Mouse (Mus musculus): ENCODE measurements around the gene Dpagt1. TPM values are rescaled to one million over a fixed set of nuclear protein-coding genes. Genes with fewer than 3 reads are reported as not detected.
"Not testable (repeated sequence)": the region's sequence is repeated elsewhere in the genome, so short reads cannot be mapped to it uniquely, and the experiment has no call there.

Gene Dpagt1
- polyA plus RNA-seq, 1 experiment, result 24.0 TPM

GRCm38 (mm10) chr9:44288959-44289291 is 36.9 kb upstream of the Dpagt1 start:
- peaks cover 15% of the 10 kb centered on the region for H3K4me1 ChIP-seq (ENCODE audit: control insufficient read depth, insufficient read depth, insufficient read length)
- no peak overlapping the region for H3K4me3 ChIP-seq (ENCODE audit: extremely low read depth, insufficient read depth, insufficient read length)
- peaks cover 7% of the 10 kb centered on the region for H3K36me3 ChIP-seq (ENCODE audit: control insufficient read depth, insufficient read depth, low read length)
- H3K27me3 ChIP-seq (ENCODE audit: control insufficient read depth, insufficient read depth, low read length), result peaks cover 23% of the 10 kb centered on the region
- no peak for DNase-seq (ENCODE audit: low read depth in 1 of 2, low spot score in 2 of 2)
- H3K27ac ChIP-seq (ENCODE audit: insufficient read depth, low read length), result 0 out of 2 replicates have a peak overlapping the region, but pooled peaks have one; percentile 47
- 51% methylated on average over 11 of the region's 11 CpGs for WGBS
- TF ChIP-seq POLR2A (IDR thresholded peaks at IDR 0.05; ENCODE audit: low read depth, low read length), result no peak
- no peak for TF ChIP-seq CTCF (IDR thresholded peaks at IDR 0.05; ENCODE audit: extremely low read depth, insufficient read depth, insufficient read length, insufficient replicate concordance)

- DNase-seq (ENCODE audit: low read depth in 1 of 2, low spot score in 2 of 2), result peak; percentile 36 to 60
These were observed 33.3 kb upstream of the Dpagt1 start for GRCm38 (mm10) chr9:44292490-44292889.

DNA sequence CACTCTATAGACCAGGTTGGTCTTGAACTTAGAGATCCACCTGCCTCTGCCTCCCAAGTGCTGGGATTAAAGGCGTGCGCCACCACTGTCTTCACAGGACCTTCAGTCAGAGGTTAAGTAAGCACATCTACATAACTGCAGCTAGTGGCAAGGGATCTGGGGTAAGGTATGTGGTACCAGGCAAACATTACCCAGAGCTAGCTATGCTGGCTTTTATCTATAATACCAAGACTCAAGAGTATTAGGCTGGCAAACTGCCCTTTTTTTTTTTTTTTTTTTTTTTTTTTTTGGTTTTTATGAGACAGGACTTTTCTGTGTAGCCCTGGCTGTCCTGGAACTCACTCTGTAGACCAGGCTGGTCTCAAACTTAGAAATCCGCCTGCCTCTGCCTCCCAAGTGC is 25.8 kb upstream of the Dpagt1 start:
- peaks cover 49% of the 10 kb centered on the region for H3K36me3 ChIP-seq (ENCODE audit: control insufficient read depth, insufficient read depth, low read length)
- not testable (repeated sequence) for H3K4me1 ChIP-seq (ENCODE audit: control insufficient read depth, insufficient read depth, insufficient read length); H3K4me3 ChIP-seq (ENCODE audit: extremely low read depth, insufficient read depth, insufficient read length); H3K27me3 ChIP-seq (ENCODE audit: control insufficient read depth, insufficient read depth, low read length); DNase-seq (ENCODE audit: low read depth in 1 of 2, low spot score in 2 of 2); H3K27ac ChIP-seq (ENCODE audit: insufficient read depth, low read length)
- 85% methylated on average over 3 of the region's 3 CpGs for WGBS

More at GRCm38 (mm10) chr9:44292490-44292889, 33.3 kb upstream of the Dpagt1 start:
- H3K27ac ChIP-seq (ENCODE audit: insufficient read depth, low read length), result no peak overlapping the region
- H3K27me3 ChIP-seq (ENCODE audit: control insufficient read depth, insufficient read depth, low read length), result peaks cover 18% of the 10 kb centered on the region
- 81% methylated on average over 3 of the region's 3 CpGs for WGBS
- no peak overlapping the region for H3K4me3 ChIP-seq (ENCODE audit: extremely low read depth, insufficient read depth, insufficient read length)
- peaks cover 11% of the 10 kb centered on the region for H3K4me1 ChIP-seq (ENCODE audit: control insufficient read depth, insufficient read depth, insufficient read length)
- H3K36me3 ChIP-seq (ENCODE audit: control insufficient read depth, insufficient read depth, low read length), result peaks cover 23% of the 10 kb centered on the region
- peak; percentile 52; the same call in 1 of the 2 replicates for TF ChIP-seq CTCF (IDR thresholded peaks at IDR 0.05; ENCODE audit: extremely low read depth, insufficient read depth, insufficient read length, insufficient replicate concordance)
- TF ChIP-seq POLR2A (IDR thresholded peaks at IDR 0.05; ENCODE audit: low read depth, low read length), result no peak

DNA sequence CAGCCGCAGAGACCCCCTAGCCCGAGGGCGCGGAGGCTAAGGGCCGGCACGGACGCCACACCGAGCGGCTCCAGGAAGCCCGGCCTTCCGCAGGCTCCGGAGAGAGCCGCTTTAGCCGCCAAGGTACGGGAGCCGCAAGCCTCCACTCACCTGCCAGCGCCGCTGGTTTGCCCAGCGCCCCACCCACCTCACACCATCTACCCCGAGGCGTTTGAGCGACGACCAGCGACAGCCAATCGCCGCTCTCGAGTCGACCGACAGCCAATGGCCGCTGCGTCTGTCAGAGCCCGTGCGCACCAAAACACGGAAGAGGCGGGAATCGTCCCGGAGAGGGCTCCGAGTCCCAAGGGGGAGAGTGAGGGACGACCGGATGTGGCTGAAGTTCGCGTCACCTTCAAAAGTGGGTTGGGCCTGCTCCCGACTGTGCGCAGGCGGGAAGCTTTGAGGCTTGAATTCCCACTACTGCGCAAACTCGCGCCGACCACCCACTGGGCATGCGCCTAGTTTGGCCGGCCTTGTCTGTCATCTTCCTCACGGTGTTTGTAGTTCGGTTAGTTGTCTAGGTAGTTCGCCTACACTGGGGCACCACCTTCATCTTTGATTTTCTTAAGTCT is 20.2 kb upstream of the Dpagt1 start, which contains the start of gene Hinfp:
Hinfp (minus strand) TSS at position 206 of the 614 bp plus-strand sequence.
- Histone ChIP-seq H3K27me3 (ENCODE audit: control insufficient read depth, insufficient read depth, low read length) (no peaks in the 10 kb centered on the region), H3K4me1 (ENCODE audit: control insufficient read depth, insufficient read depth, insufficient read length) (peaks cover 7% of the 10 kb centered on the region; the same call in 1 of the 2 replicates), H3K36me3 (ENCODE audit: control insufficient read depth, insufficient read depth, low read length) (peaks cover 8% of the 10 kb centered on the region; the same call in 1 of the 2 replicates), H3K27ac (ENCODE audit: insufficient read depth, low read length) (peak within 1 kb of the TSS; percentile 77), H3K4me3 (ENCODE audit: extremely low read depth, insufficient read depth, insufficient read length) (peak within 1 kb of the TSS; percentile 81)
- DNase-seq (ENCODE audit: low read depth in 1 of 2, low spot score in 2 of 2), result peak; percentile 98
- peak; percentile 90 for TF ChIP-seq POLR2A (IDR thresholded peaks at IDR 0.05; ENCODE audit: low read depth, low read length)
- TF ChIP-seq CTCF (IDR thresholded peaks at IDR 0.05; ENCODE audit: extremely low read depth, insufficient read depth, insufficient read length, insufficient replicate concordance), result no peak
- under 1% methylated on average over 54 of the region's 54 CpGs for WGBS

GRCm38 (mm10) chr9:44306532-44306931 is 19.3 kb upstream of the Dpagt1 start:
- peaks cover 7% of the 10 kb centered on the region; the same call in 1 of the 2 replicates for H3K4me1 ChIP-seq (ENCODE audit: control insufficient read depth, insufficient read depth, insufficient read length)
- peaks cover 7% of the 10 kb centered on the region for H3K36me3 ChIP-seq (ENCODE audit: control insufficient read depth, insufficient read depth, low read length)
- H3K27ac ChIP-seq (ENCODE audit: insufficient read depth, low read length), result no peak overlapping the region
- TF ChIP-seq CTCF (IDR thresholded peaks at IDR 0.05; ENCODE audit: extremely low read depth, insufficient read depth, insufficient read length, insufficient replicate concordance) (no peak), POLR2A (IDR thresholded peaks at IDR 0.05; ENCODE audit: low read depth, low read length) (no peak)
- H3K4me3 ChIP-seq (ENCODE audit: extremely low read depth, insufficient read depth, insufficient read length), result no peak overlapping the region
- WGBS, result 86% methylated on average over 6 of the region's 6 CpGs
- H3K27me3 ChIP-seq (ENCODE audit: control insufficient read depth, insufficient read depth, low read length), result no peaks in the 10 kb centered on the region
- DNase-seq (ENCODE audit: low read depth in 1 of 2, low spot score in 2 of 2), result no peak

DNA sequence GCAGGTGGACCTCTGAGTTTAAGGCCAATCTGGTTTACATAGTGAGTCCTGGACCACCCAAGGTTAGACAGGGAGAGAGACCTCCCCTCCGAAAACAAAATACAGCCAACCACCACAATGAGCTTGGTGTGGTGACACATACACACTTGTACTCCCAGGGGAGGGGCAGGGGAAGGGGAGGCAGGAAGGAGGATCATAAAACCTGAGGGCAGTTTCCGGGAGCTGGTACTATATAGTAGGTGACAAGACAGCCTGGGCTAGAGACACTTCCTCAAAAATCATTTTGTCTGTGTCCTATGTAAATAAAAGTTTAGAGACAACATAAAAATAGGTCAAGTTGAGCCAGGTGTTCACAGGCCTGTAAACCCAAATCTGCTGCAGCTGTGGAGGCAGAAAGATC is 18.6 kb upstream of the Dpagt1 start:
- Histone ChIP-seq H3K4me3 (ENCODE audit: extremely low read depth, insufficient read depth, insufficient read length) (no peak overlapping the region), H3K27me3 (ENCODE audit: control insufficient read depth, insufficient read depth, low read length) (no peaks in the 10 kb centered on the region), H3K27ac (ENCODE audit: insufficient read depth, low read length) (peak overlapping the region; percentile 64), H3K4me1 (ENCODE audit: control insufficient read depth, insufficient read depth, insufficient read length) (peaks cover 7% of the 10 kb centered on the region; the same call in 1 of the 2 replicates), H3K36me3 (ENCODE audit: control insufficient read depth, insufficient read depth, low read length) (peaks cover 7% of the 10 kb centered on the region)
- TF ChIP-seq POLR2A (IDR thresholded peaks at IDR 0.05; ENCODE audit: low read depth, low read length) (no peak), CTCF (IDR thresholded peaks at IDR 0.05; ENCODE audit: extremely low read depth, insufficient read depth, insufficient read length, insufficient replicate concordance) (no peak)
- WGBS, result 29% methylated on average over 2 of the region's 2 CpGs
- DNase-seq (ENCODE audit: low read depth in 1 of 2, low spot score in 2 of 2), result no peak

- Histone ChIP-seq H3K27me3 (ENCODE audit: control insufficient read depth, insufficient read depth, low read length) (no peaks in the 10 kb centered on the region), H3K4me1 (ENCODE audit: control insufficient read depth, insufficient read depth, insufficient read length) (peaks cover 4% of the 10 kb centered on the region; the same call in 1 of the 2 replicates), H3K36me3 (ENCODE audit: control insufficient read depth, insufficient read depth, low read length) (peaks cover 17% of the 10 kb centered on the region), H3K4me3 (ENCODE audit: extremely low read depth, insufficient read depth, insufficient read length) (no peak overlapping the region), H3K27ac (ENCODE audit: insufficient read depth, low read length) (no peak overlapping the region)
- WGBS, result 86% methylated on average over 3 of the region's 3 CpGs
- DNase-seq (ENCODE audit: low read depth in 1 of 2, low spot score in 2 of 2), result no peak
- no peak for TF ChIP-seq CTCF (IDR thresholded peaks at IDR 0.05; ENCODE audit: extremely low read depth, insufficient read depth, insufficient read length, insufficient replicate concordance)
- no peak for TF ChIP-seq POLR2A (IDR thresholded peaks at IDR 0.05; ENCODE audit: low read depth, low read length)
These were observed 16.1 kb upstream of the Dpagt1 start for GRCm38 (mm10) chr9:44309756-44310155.
